Mouse (Mus musculus): ENCODE data around the gene Rreb1. TPM values are rescaled to one million over a fixed set of nuclear protein-coding genes. Genes with fewer than 3 reads are reported as not detected.
"Not testable (repeated sequence)": the region's sequence is repeated elsewhere in the genome, so short reads cannot be mapped to it uniquely, and the experiment has no call there.

The Rreb1 gene
- polyA plus RNA-seq, 1 experiment from 2014 or later: 3.0 TPM

GRCm38 (mm10) chr13:37830256-37830655 lies 52.1 kb downstream of the Rreb1 start:
- no peaks in the 10 kb centered on the region for H3K9me3 ChIP-seq (ENCODE audit: control insufficient read depth, low read length)
- H3K4me2 ChIP-seq (ENCODE audit: low read depth, low read length): no peak overlapping the region
- 69% methylated on average over 2 of the region's 2 CpGs for WGBS
- no peak overlapping the region for H3K27ac ChIP-seq (ENCODE audit: low read depth, low read length)
- peaks cover 22% of the 10 kb centered on the region for H3K4me1 ChIP-seq (ENCODE audit: control insufficient read depth, insufficient read depth, low read length)
- ATAC-seq (ENCODE audit: low read depth): no peak
- no peaks in the 10 kb centered on the region for H3K36me3 ChIP-seq (ENCODE audit: control insufficient read depth, insufficient read depth, low read length)
- H3K4me3 ChIP-seq (ENCODE audit: low read depth, low read length): no peak overlapping the region
- H3K27me3 ChIP-seq (ENCODE audit: control insufficient read depth, insufficient read depth, low read length): peaks cover 20% of the 10 kb centered on the region
- H3K9ac ChIP-seq (replicated peaks; ENCODE audit: low read depth, low read length): no peak overlapping the region

GRCm38 (mm10) chr13:37830874-37831311 lies 52.7 kb downstream of the Rreb1 start:
- H3K27me3 ChIP-seq (ENCODE audit: control insufficient read depth, insufficient read depth, low read length): peaks cover 17% of the 10 kb centered on the region

GRCm38 (mm10) chr13:37832481-37832880 lies 54.3 kb downstream of the Rreb1 start:
- H3K27me3 ChIP-seq (ENCODE audit: control insufficient read depth, insufficient read depth, low read length): peaks cover 4% of the 10 kb centered on the region

More at GRCm38 (mm10) chr13:37830874-37831311, 52.7 kb downstream of the Rreb1 start:
- no peak overlapping the region for H3K4me2 ChIP-seq (ENCODE audit: low read depth, low read length)
- no peak overlapping the region for H3K27ac ChIP-seq (ENCODE audit: low read depth, low read length)
- no peaks in the 10 kb centered on the region for H3K36me3 ChIP-seq (ENCODE audit: control insufficient read depth, insufficient read depth, low read length)
- no peak overlapping the region for H3K4me3 ChIP-seq (ENCODE audit: low read depth, low read length)
- H3K9ac ChIP-seq (replicated peaks; ENCODE audit: low read depth, low read length): no peak overlapping the region
- no peak for ATAC-seq (ENCODE audit: low read depth)
- H3K4me1 ChIP-seq (ENCODE audit: control insufficient read depth, insufficient read depth, low read length): peaks cover 17% of the 10 kb centered on the region
- no peaks in the 10 kb centered on the region for H3K9me3 ChIP-seq (ENCODE audit: control insufficient read depth, low read length)
- 19% methylated on average over 4 of the region's 4 CpGs for WGBS

GRCm38 (mm10) chr13:37833500-37833899 lies 55.3 kb downstream of the Rreb1 start:
- H3K4me3 ChIP-seq (ENCODE audit: low read depth, low read length): no peak overlapping the region
- no peak overlapping the region for H3K27ac ChIP-seq (ENCODE audit: low read depth, low read length)
- 77% methylated on average over 8 of the region's 8 CpGs for WGBS
- H3K4me1 ChIP-seq (ENCODE audit: control insufficient read depth, insufficient read depth, low read length): no peaks in the 10 kb centered on the region
- H3K4me2 ChIP-seq (ENCODE audit: low read depth, low read length): no peak overlapping the region
- ATAC-seq (ENCODE audit: low read depth): no peak
- no peaks in the 10 kb centered on the region for H3K27me3 ChIP-seq (ENCODE audit: control insufficient read depth, insufficient read depth, low read length)
- H3K9ac ChIP-seq (replicated peaks; ENCODE audit: low read depth, low read length): no peak overlapping the region
- no peaks in the 10 kb centered on the region for H3K36me3 ChIP-seq (ENCODE audit: control insufficient read depth, insufficient read depth, low read length)
- H3K9me3 ChIP-seq (ENCODE audit: control insufficient read depth, low read length): no peaks in the 10 kb centered on the region

More at GRCm38 (mm10) chr13:37832481-37832880, 54.3 kb downstream of the Rreb1 start:
- Histone ChIP-seq H3K4me1 (ENCODE audit: control insufficient read depth, insufficient read depth, low read length) (peaks cover 5% of the 10 kb centered on the region), H3K9ac (replicated peaks; ENCODE audit: low read depth, low read length) (no peak overlapping the region), H3K4me2 (ENCODE audit: low read depth, low read length) (no peak overlapping the region), H3K4me3 (ENCODE audit: low read depth, low read length) (no peak overlapping the region), H3K36me3 (ENCODE audit: control insufficient read depth, insufficient read depth, low read length) (no peaks in the 10 kb centered on the region), H3K9me3 (ENCODE audit: control insufficient read depth, low read length) (no peaks in the 10 kb centered on the region), H3K27ac (ENCODE audit: low read depth, low read length) (no peak overlapping the region)
- WGBS: 49% methylated on average over 5 of the region's 5 CpGs
- ATAC-seq (ENCODE audit: low read depth): no peak

GRCm38 (mm10) chr13:37835296-37835695 lies 57.1 kb downstream of the Rreb1 start:
- no peak overlapping the region for H3K4me3 ChIP-seq (ENCODE audit: low read depth, low read length)
- WGBS: 95% methylated on average over 1 of the region's 1 CpGs
- H3K4me1 ChIP-seq (ENCODE audit: control insufficient read depth, insufficient read depth, low read length): no peaks in the 10 kb centered on the region
- no peak for ATAC-seq (ENCODE audit: low read depth)
- no peak overlapping the region for H3K27ac ChIP-seq (ENCODE audit: low read depth, low read length)
- no peak overlapping the region for H3K9ac ChIP-seq (replicated peaks; ENCODE audit: low read depth, low read length)
- H3K36me3 ChIP-seq (ENCODE audit: control insufficient read depth, insufficient read depth, low read length): no peaks in the 10 kb centered on the region
- H3K9me3 ChIP-seq (ENCODE audit: control insufficient read depth, low read length): no peaks in the 10 kb centered on the region
- H3K4me2 ChIP-seq (ENCODE audit: low read depth, low read length): no peak overlapping the region
- no peaks in the 10 kb centered on the region for H3K27me3 ChIP-seq (ENCODE audit: control insufficient read depth, insufficient read depth, low read length)

- not testable (repeated sequence) for H3K27ac ChIP-seq (ENCODE audit: low read depth, low read length); H3K4me3 ChIP-seq (ENCODE audit: low read depth, low read length); H3K36me3 ChIP-seq (ENCODE audit: control insufficient read depth, insufficient read depth, low read length); H3K27me3 ChIP-seq (ENCODE audit: control insufficient read depth, insufficient read depth, low read length); H3K4me1 ChIP-seq (ENCODE audit: control insufficient read depth, insufficient read depth, low read length); H3K9ac ChIP-seq (replicated peaks; ENCODE audit: low read depth, low read length); ATAC-seq (ENCODE audit: low read depth); H3K9me3 ChIP-seq (ENCODE audit: control insufficient read depth, low read length); H3K4me2 ChIP-seq (ENCODE audit: low read depth, low read length)
- 89% methylated on average over 9 of the region's 9 CpGs for WGBS
These were observed 57.6 kb downstream of the Rreb1 start for GRCm38 (mm10) chr13:37835811-37836210.

- 47% methylated on average over 3 of the region's 3 CpGs for WGBS
- no peaks in the 10 kb centered on the region for H3K9me3 ChIP-seq (ENCODE audit: control insufficient read depth, low read length)
- no peak overlapping the region for H3K4me2 ChIP-seq (ENCODE audit: low read depth, low read length)
- no peaks in the 10 kb centered on the region for H3K36me3 ChIP-seq (ENCODE audit: control insufficient read depth, insufficient read depth, low read length)
- no peaks in the 10 kb centered on the region for H3K27me3 ChIP-seq (ENCODE audit: control insufficient read depth, insufficient read depth, low read length)
- H3K27ac ChIP-seq (ENCODE audit: low read depth, low read length): no peak overlapping the region
- H3K4me3 ChIP-seq (ENCODE audit: low read depth, low read length): no peak overlapping the region
- ATAC-seq (ENCODE audit: low read depth): no peak
- H3K4me1 ChIP-seq (ENCODE audit: control insufficient read depth, insufficient read depth, low read length): no peaks in the 10 kb centered on the region
- no peak overlapping the region for H3K9ac ChIP-seq (replicated peaks; ENCODE audit: low read depth, low read length)
These were observed 59.2 kb downstream of the Rreb1 start for GRCm38 (mm10) chr13:37837372-37837771.

- no peak overlapping the region for H3K4me3 ChIP-seq (ENCODE audit: low read depth, low read length)
- no peaks in the 10 kb centered on the region for H3K4me1 ChIP-seq (ENCODE audit: control insufficient read depth, insufficient read depth, low read length)
- no peak for ATAC-seq (ENCODE audit: low read depth)
- no peak overlapping the region for H3K27ac ChIP-seq (ENCODE audit: low read depth, low read length)
- H3K4me2 ChIP-seq (ENCODE audit: low read depth, low read length): no peak overlapping the region
- no peaks in the 10 kb centered on the region for H3K36me3 ChIP-seq (ENCODE audit: control insufficient read depth, insufficient read depth, low read length)
- no peaks in the 10 kb centered on the region for H3K27me3 ChIP-seq (ENCODE audit: control insufficient read depth, insufficient read depth, low read length)
- no peak overlapping the region for H3K9ac ChIP-seq (replicated peaks; ENCODE audit: low read depth, low read length)
- 94% methylated on average over 18 of the region's 18 CpGs for WGBS
- no peaks in the 10 kb centered on the region for H3K9me3 ChIP-seq (ENCODE audit: control insufficient read depth, low read length)
These were observed 60.3 kb downstream of the Rreb1 start for GRCm38 (mm10) chr13:37838260-37839183.

GRCm38 (mm10) chr13:37843241-37843640 lies 65.0 kb downstream of the Rreb1 start:
- H3K4me3 ChIP-seq (ENCODE audit: low read depth, low read length): no peak overlapping the region
- ATAC-seq (ENCODE audit: low read depth): no peak
- H3K27ac ChIP-seq (ENCODE audit: low read depth, low read length): no peak overlapping the region
- H3K4me2 ChIP-seq (ENCODE audit: low read depth, low read length): no peak overlapping the region
- no peaks in the 10 kb centered on the region for H3K9me3 ChIP-seq (ENCODE audit: control insufficient read depth, low read length)
- H3K27me3 ChIP-seq (ENCODE audit: control insufficient read depth, insufficient read depth, low read length): no peaks in the 10 kb centered on the region
- H3K9ac ChIP-seq (replicated peaks; ENCODE audit: low read depth, low read length): no peak overlapping the region
- 89% methylated on average over 7 of the region's 7 CpGs for WGBS
- H3K4me1 ChIP-seq (ENCODE audit: control insufficient read depth, insufficient read depth, low read length): no peaks in the 10 kb centered on the region
- no peaks in the 10 kb centered on the region for H3K36me3 ChIP-seq (ENCODE audit: control insufficient read depth, insufficient read depth, low read length)
